Mouse (Mus musculus) kidney, adult 8-10 months (tissue): ENCODE results near the gene Lingo3.
A peak's percentile ranks its signal among the peaks of the same experiment; 100 is the strongest.
"Not testable (repeated sequence)": the region's sequence is repeated elsewhere in the genome, so short reads cannot be mapped to it uniquely, and the experiment has no call there.

Source experiments
- DNase-seq, 2 experiments: peaks; one replicate each; pipeline ENCODE4 v3.0.0; 2022

The Lingo3 gene

DNA sequence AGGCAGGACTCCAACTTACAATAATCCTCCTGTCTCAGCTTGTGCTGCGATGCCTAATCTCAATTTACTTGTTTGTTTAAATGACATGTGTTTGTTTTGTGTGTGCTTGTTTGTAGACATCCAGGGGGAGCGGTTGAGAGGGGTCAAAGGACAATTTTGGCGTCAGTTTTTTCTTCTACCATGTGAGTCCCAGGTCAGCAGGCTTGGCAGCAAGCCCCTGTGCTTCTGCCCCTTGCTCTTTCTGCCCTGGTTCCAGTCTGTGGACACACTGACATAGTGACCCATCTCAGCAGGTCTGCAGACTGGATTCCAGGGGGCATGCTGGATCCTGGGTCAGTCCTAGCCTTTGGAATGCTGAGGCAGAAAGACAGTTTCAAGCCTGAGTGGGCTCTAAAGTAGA is 24.4 kb downstream of the Lingo3 start:
- DNase-seq, result peak; percentile 77 to 79

DNA sequence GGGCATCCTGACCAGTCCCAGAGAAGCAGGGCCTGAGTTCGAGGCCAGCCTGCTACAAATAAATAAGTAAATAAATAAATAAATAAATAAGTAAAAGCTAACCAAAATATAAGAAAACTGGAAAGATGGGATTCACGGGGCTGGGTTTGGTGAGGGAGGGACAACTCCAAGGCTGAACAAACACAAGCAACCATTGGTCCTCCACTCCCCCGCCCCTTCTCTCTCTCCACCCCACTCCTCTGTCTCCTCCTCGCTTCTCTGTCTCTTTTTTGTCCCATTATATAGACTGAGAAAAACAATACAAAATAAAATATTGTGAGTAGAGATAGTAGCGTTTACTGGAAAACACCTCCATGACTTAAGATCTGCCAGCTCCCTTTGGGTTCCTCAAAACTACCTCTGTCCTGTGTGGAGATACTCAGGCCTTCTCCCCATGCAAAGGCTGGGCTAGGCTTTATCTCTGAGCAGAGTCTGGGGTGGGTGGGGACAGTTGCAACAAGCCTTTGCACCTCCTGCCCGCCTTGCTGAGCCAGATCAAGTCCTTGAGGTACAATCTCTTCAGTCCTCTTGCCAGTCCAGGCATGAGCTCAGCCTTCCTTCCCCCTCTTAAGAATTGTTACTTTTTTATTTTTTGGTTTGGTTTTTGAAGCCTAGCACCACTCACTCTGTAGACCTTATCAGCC is 25.1 kb downstream of the Lingo3 start:
- DNase-seq, result no peak

DNA sequence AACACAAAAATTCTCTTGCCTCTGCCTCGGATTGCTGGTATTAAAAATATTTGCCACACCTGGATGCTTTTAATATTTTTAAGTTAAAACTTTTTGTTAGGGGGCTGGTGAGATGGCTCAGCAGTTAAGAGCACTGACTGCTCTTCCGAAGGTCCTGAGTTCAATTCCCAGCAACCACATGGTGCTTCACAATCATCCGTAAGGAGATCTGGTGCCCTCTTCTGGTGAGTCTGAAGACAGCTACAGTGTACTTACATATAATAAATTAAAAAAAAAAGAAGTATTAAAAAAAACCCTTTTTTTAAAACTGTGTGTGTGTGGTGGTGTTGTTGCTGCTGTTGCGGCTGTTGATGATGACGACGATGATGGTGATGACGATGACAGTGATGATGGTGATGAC is 25.9 kb downstream of the Lingo3 start:
- DNase-seq, result not testable (repeated sequence)

DNA sequence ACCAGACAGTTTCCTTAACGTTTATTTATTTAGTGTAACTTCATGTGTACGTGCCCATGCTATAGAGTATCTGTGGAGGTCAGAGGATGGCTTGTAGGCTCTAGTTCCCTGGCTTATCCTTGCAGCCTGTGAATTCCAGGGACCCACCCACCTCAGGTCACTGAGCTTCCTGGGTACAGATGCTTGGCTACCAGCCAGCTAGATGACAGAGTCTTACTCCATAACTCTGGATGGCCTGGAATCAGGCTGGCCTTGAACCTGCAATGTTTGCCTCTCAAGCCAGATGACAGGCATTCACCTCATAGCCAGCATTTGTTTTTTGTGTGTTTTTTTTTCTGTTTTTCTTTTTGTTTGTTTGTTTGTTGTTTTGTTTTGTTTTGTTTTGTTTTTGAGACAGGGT is 26.7 kb downstream of the Lingo3 start:
- no peak for DNase-seq

DNA sequence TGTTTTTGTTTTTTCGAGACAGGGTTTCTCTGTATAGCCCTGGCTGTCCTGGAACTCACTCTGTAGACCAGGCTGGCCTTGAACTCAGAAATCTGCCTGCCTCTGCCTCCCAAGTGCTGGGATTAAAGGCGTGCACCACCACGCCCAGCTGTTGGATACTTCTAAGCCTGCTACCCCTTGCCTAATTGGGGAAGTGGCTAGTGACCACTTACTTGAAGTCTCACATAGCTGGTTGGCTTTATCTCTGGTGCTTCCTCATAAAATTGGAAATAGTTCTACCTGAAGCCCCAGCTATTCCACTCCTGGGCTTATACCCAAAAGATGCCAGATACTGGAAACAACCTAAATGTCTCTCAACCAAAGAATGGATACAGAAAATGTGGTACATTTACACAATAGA is 27.5 kb downstream of the Lingo3 start:
- not testable (repeated sequence) for DNase-seq

DNA sequence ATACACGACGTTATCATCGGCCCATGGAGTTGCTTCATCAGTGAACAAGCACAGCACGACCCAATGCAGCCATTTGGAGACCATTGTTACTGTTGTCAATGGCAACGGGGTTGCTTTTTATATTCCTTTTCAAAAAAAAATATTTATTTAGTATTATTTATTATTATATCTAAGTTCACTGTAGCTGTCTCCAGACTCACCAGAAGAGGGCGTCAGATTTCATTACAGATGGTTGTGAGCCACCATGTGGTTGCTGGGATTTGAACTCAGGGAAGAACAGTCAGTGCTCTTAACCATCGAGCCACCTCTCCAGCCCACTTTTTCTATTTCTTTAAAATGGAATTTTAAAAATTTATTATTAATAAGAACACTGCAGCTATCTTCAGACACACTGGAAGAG is 29.0 kb downstream of the Lingo3 start:
- no peak for DNase-seq

- DNase-seq, result no peak
Measured at GRCm38 (mm10) chr10:80813366-80813765, 30.5 kb downstream of the Lingo3 start, which contains the start of gene Jsrp1. Gene Jsrp1, minus strand, starts transcription at chr10:80813498.

GRCm38 (mm10) chr10:80812391-80813041 is 31.3 kb downstream of the Lingo3 start:
- no peak for DNase-seq

DNA sequence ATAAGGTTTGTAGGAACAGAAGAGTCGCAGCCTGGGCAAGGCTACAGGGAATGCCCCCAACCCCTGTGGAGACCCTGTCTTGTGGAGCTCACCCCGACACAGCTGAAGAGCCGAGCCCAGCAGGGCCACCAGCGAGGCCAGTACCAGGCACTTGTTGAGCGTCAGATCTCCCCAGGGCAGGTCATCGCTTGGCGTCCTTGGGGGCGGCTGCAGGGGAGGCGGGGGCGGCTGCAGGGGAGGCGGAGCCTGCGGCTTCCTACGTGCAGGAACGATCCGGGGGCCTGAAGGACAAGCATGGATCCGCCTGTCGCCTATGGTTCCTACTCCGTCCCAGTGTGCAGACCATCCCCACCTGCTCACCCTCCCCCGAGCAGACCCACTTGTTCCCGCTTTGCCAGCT is 33.8 kb downstream of the Lingo3 start:
- no peak for DNase-seq

DNA sequence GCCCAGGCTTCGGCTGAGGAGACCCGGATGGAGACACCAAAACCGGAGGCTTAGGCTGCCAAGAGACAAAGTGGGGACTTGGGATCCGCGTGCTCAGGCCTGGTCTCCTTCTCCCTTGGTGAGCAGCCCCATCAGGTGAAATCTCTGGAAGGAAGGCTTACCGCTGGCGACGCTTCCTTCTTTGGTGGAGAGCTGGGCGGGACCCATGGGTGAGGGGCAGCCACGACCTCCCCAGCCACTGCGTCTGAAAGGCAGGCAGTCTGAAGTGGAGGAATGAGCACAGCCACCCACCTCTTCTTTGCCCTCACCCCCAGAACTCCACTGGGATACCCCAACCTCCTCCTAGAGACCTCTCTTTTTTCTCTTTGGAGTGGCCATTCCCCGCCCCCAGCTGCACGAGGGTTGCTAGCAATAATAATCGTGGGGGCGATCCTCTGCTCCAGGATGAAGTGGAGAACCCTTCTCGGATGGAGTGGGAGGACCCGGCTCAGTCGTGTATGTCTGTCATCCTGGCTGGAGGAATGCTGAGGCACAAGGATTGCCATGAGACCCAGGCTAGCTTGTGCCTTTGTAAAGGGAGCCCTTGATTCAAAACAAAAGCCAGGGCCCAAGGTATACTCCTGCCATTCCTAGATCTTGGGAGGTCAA is 34.7 kb downstream of the Lingo3 start:
- no peak for DNase-seq

- DNase-seq, result no peak
Measured at GRCm38 (mm10) chr10:80808099-80808984, 35.5 kb downstream of the Lingo3 start.

GRCm38 (mm10) chr10:80807057-80807627 is 36.7 kb downstream of the Lingo3 start:
- peak; percentile 52 to 56 for DNase-seq

- no peak for DNase-seq
Measured at GRCm38 (mm10) chr10:80806341-80807056, 37.3 kb downstream of the Lingo3 start.

DNA sequence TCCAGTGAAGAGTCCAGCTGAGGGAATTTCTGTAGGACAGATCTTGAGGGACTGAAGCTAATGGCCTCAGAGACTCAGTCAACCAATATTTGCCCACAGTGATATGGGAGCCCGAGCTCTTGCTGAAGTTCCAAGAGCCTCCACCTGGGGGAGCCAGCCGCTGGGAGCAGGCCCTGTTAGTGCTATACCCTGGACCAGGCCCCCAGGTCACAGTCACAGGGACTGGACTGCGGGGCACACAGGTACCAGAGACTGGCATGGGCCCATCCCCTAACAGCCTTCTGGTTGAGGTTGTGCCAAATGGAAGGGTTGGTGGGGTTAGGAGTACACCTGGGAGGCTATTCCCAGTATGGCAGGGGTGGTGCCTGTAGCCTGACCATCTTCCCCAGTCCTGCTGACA is 37.9 kb downstream of the Lingo3 start:
- peak in 1 of 2 experiments; percentile 79 for DNase-seq

GRCm38 (mm10) chr10:80805322-80805721 is 38.5 kb downstream of the Lingo3 start:
- DNase-seq, result no peak

GRCm38 (mm10) chr10:80804916-80805315 is 38.9 kb downstream of the Lingo3 start, which contains the start of gene Amh:
Gene Amh, plus strand, starts transcription at chr10:80805243.
- DNase-seq, result no peak

- DNase-seq, result no peak
Measured at GRCm38 (mm10) chr10:80804340-80804739, 39.5 kb downstream of the Lingo3 start.

GRCm38 (mm10) chr10:80802996-80803395 is 40.8 kb downstream of the Lingo3 start:
- no peak for DNase-seq

DNA sequence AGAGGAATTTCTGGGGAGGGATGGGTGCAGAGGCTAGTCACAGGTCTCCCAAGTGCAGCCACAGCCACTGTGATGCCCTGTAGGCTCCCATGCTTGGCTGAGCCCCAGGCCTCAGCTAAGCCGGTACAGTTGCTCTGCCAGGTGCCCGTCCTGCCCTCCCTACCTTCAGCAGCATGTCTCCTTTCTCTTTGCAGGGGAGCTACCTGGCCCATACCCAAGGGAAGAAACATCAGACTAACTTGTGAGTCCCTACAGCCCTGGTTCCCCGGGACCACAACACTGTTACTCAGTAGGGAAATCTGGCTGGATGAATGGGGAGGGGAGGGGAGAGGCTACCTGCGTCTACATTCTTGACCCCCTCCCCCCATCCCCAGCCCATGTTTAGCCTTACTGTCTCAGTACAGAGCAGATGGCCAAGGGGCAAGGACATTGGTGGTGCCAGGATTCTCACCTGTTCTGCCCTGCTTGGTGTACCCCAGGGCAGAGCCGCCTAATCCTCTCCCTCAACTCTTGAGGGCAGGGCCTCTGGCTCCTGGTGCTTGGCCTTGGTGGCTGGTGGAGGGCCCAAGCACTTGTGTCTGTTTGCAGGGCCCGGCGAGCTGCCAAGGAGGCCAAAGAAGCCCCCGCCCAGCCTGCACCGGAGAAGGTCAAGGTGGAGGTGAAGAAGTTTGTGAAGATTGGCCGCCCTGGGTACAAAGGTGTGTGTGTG is 41.5 kb downstream of the Lingo3 start:
- DNase-seq, result no peak

- DNase-seq, result no peak
Measured at GRCm38 (mm10) chr10:80799070-80799566, 44.7 kb downstream of the Lingo3 start.
